Mouse (Mus musculus): ENCODE measurements around the gene Rfx8. TPM values are rescaled to one million over a fixed set of nuclear protein-coding genes. Genes with fewer than 3 reads are reported as not detected.

Gene Rfx8
- polyA plus RNA-seq, 1 experiment from 2014 or later: not detected

- ATAC-seq (peak; percentile 37; the same call in 1 of the 2 replicates), DNase-seq (peak; percentile 42)
- WGBS (ENCODE audit: insufficient replicate concordance): 20% methylated on average over 3 of the region's 3 CpGs
- Histone ChIP-seq H3K9ac (replicated peaks) (no peak overlapping the region), H3K36me3 (replicated peaks; ENCODE audit: insufficient read depth, low read length) (no peaks in the 10 kb centered on the region), H3K9me3 (ENCODE audit: low read length) (no peaks in the 10 kb centered on the region), H3K4me2 (ENCODE audit: low read depth, low read length) (no peak overlapping the region), H3K4me1 (ENCODE audit: insufficient read depth) (peaks cover 10% of the 10 kb centered on the region; the same call in 1 of the 2 replicates), H3K4me3 (ENCODE audit: low read depth, low read length) (no peak overlapping the region), H3K27me3 (ENCODE audit: insufficient read depth, low read length) (no peaks in the 10 kb centered on the region), H3K27ac (ENCODE audit: low read depth) (peak overlapping the region; percentile 40)
- TF ChIP-seq CTCF (IDR thresholded peaks at IDR 0.05; ENCODE audit: low read depth): no peak
- TF ChIP-seq EP300 (IDR thresholded peaks at IDR 0.05; ENCODE audit: low read depth): no peak
Observed at GRCm38 (mm10) chr1:39749664-39750063, 28.9 kb upstream of the Rfx8 start.

GRCm38 (mm10) chr1:39749214-39749613 is 28.4 kb upstream of the Rfx8 start:
- H3K9ac ChIP-seq (replicated peaks): no peak overlapping the region
- H3K36me3 ChIP-seq (replicated peaks; ENCODE audit: insufficient read depth, low read length): no peaks in the 10 kb centered on the region
- ATAC-seq (no peak), DNase-seq (no peak)
- no peaks in the 10 kb centered on the region for H3K27me3 ChIP-seq (ENCODE audit: insufficient read depth, low read length)
- H3K9me3 ChIP-seq (ENCODE audit: low read length): no peaks in the 10 kb centered on the region
- peaks cover 10% of the 10 kb centered on the region; the same call in 1 of the 2 replicates for H3K4me1 ChIP-seq (ENCODE audit: insufficient read depth)
- WGBS (ENCODE audit: insufficient replicate concordance): 48% methylated on average over 1 of the region's 1 CpGs
- H3K27ac ChIP-seq (ENCODE audit: low read depth): peak overlapping the region; percentile 40
- H3K4me2 ChIP-seq (ENCODE audit: low read depth, low read length): no peak overlapping the region
- no peak overlapping the region for H3K4me3 ChIP-seq (ENCODE audit: low read depth, low read length)
- TF ChIP-seq CTCF (IDR thresholded peaks at IDR 0.05; ENCODE audit: low read depth) (no peak), EP300 (IDR thresholded peaks at IDR 0.05; ENCODE audit: low read depth) (no peak)

DNA sequence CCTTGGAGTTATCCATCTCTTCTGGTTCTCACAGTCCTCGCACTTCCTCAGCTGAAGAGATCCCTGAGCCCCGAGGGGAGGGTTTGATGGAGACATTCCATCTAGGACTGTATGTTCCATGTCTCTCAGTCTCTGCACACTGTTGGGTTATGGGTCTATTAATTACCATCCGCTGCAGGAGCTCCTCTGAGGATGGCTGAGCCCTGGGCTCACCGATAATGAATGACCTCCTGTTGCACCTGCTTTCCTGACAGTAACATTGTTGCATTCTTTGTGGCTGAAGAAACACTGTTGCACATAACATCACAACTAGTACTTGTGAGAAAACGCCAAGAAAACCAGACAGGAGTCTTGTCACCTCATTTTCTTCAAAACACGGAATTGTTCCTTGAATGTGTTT is 27.9 kb upstream of the Rfx8 start:
- H3K4me2 ChIP-seq (ENCODE audit: low read depth, low read length): no peak overlapping the region
- DNase-seq (no peak), ATAC-seq (no peak)
- H3K27me3 ChIP-seq (ENCODE audit: insufficient read depth, low read length): no peaks in the 10 kb centered on the region
- H3K36me3 ChIP-seq (replicated peaks; ENCODE audit: insufficient read depth, low read length): no peaks in the 10 kb centered on the region
- TF ChIP-seq CTCF (IDR thresholded peaks at IDR 0.05; ENCODE audit: low read depth): no peak
- TF ChIP-seq EP300 (IDR thresholded peaks at IDR 0.05; ENCODE audit: low read depth): no peak
- H3K9ac ChIP-seq (replicated peaks): no peak overlapping the region
- no peak overlapping the region for H3K4me3 ChIP-seq (ENCODE audit: low read depth, low read length)
- no peak overlapping the region for H3K27ac ChIP-seq (ENCODE audit: low read depth)
- 76% methylated on average over 6 of the region's 6 CpGs for WGBS (ENCODE audit: insufficient replicate concordance)
- H3K4me1 ChIP-seq (ENCODE audit: insufficient read depth): peaks cover 10% of the 10 kb centered on the region; the same call in 1 of the 2 replicates
- no peaks in the 10 kb centered on the region for H3K9me3 ChIP-seq (ENCODE audit: low read length)

DNA sequence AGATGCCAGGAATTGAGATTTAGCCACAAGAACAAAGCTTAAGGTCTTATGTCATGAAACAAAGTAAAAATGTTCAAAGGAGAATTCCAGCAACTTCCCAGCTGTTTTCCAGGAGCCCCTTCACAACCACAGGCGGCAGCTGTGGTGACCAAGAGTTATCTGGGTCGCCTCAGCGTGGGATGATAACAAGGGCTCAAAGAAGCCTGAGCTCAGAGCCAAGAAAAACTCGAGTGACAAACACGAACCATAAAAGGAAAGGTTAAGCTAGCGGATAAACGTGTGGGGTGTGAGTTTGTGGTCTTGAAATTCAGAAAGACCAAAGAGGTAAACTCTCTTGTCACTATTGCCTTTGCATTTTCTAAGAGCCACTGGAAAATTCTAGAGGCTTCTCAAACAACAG is 25.7 kb upstream of the Rfx8 start:
- Histone ChIP-seq H3K36me3 (replicated peaks; ENCODE audit: insufficient read depth, low read length) (no peaks in the 10 kb centered on the region), H3K4me3 (ENCODE audit: low read depth, low read length) (no peak overlapping the region), H3K4me1 (ENCODE audit: insufficient read depth) (peaks cover 10% of the 10 kb centered on the region; the same call in 1 of the 2 replicates), H3K9ac (replicated peaks) (no peak overlapping the region), H3K9me3 (ENCODE audit: low read length) (no peaks in the 10 kb centered on the region), H3K4me2 (ENCODE audit: low read depth, low read length) (no peak overlapping the region), H3K27me3 (ENCODE audit: insufficient read depth, low read length) (no peaks in the 10 kb centered on the region), H3K27ac (ENCODE audit: low read depth) (no peak overlapping the region)
- no peak for TF ChIP-seq CTCF (IDR thresholded peaks at IDR 0.05; ENCODE audit: low read depth)
- no peak for TF ChIP-seq EP300 (IDR thresholded peaks at IDR 0.05; ENCODE audit: low read depth)
- ATAC-seq (no peak), DNase-seq (no peak)
- 41% methylated on average over 7 of the region's 7 CpGs for WGBS (ENCODE audit: insufficient replicate concordance)

DNA sequence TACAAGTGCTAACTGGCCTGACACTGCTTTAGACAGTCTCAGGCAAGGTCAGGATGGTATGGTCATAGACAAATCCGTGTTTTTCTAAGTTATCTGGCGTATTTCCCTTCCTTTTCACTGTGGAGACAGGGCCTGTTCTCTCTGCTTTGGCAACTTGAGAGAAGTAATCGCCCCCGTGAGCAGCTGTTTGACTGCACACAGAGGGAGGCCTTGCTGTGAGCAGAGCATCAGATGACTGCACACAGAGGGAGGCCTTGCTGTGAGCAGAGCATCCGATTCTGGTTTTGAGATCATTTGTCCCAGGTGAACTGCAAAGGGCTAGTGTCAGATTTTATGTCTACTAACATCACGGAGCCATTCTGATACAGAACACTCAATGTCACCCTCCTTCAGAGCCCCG is 20.2 kb upstream of the Rfx8 start:
- Histone ChIP-seq H3K27ac (ENCODE audit: low read depth) (no peak overlapping the region), H3K4me2 (ENCODE audit: low read depth, low read length) (no peak overlapping the region), H3K36me3 (replicated peaks; ENCODE audit: insufficient read depth, low read length) (no peaks in the 10 kb centered on the region), H3K9ac (replicated peaks) (no peak overlapping the region), H3K9me3 (ENCODE audit: low read length) (no peaks in the 10 kb centered on the region), H3K27me3 (ENCODE audit: insufficient read depth, low read length) (no peaks in the 10 kb centered on the region), H3K4me3 (ENCODE audit: low read depth, low read length) (no peak overlapping the region), H3K4me1 (ENCODE audit: insufficient read depth) (0 out of 2 replicates have a peak, but pooled peaks cover 8% of the 10 kb centered on the region)
- TF ChIP-seq CTCF (IDR thresholded peaks at IDR 0.05; ENCODE audit: low read depth) (no peak), EP300 (IDR thresholded peaks at IDR 0.05; ENCODE audit: low read depth) (no peak)
- 68% methylated on average over 7 of the region's 7 CpGs for WGBS (ENCODE audit: insufficient replicate concordance)
- DNase-seq (no peak), ATAC-seq (no peak)

- Histone ChIP-seq H3K36me3 (replicated peaks; ENCODE audit: insufficient read depth, low read length) (no peaks in the 10 kb centered on the region), H3K4me3 (ENCODE audit: low read depth, low read length) (no peak overlapping the region), H3K4me1 (ENCODE audit: insufficient read depth) (peaks cover 13% of the 10 kb centered on the region), H3K9ac (replicated peaks) (no peak overlapping the region), H3K27me3 (ENCODE audit: insufficient read depth, low read length) (no peaks in the 10 kb centered on the region), H3K4me2 (ENCODE audit: low read depth, low read length) (no peak overlapping the region), H3K27ac (ENCODE audit: low read depth) (no peak overlapping the region), H3K9me3 (ENCODE audit: low read length) (no peaks in the 10 kb centered on the region)
- ATAC-seq (no peak), DNase-seq (no peak)
- TF ChIP-seq EP300 (IDR thresholded peaks at IDR 0.05; ENCODE audit: low read depth) (no peak), CTCF (IDR thresholded peaks at IDR 0.05; ENCODE audit: low read depth) (no peak)
- 50% methylated on average over 4 of the region's 4 CpGs for WGBS (ENCODE audit: insufficient replicate concordance)
Observed at GRCm38 (mm10) chr1:39740002-39740401, 19.2 kb upstream of the Rfx8 start.
